Mouse (Mus musculus): ENCODE measurements around the gene Apol7a.

Gene Apol7a

GRCm38 (mm10) chr15:77344127-77345125, 54.5 kb downstream of the Apol7a start:
- no peak for DNase-seq

- DNase-seq, result peak; percentile 86 to 88
Measured at GRCm38 (mm10) chr15:77343527-77344091, 55.3 kb downstream of the Apol7a start.

DNA sequence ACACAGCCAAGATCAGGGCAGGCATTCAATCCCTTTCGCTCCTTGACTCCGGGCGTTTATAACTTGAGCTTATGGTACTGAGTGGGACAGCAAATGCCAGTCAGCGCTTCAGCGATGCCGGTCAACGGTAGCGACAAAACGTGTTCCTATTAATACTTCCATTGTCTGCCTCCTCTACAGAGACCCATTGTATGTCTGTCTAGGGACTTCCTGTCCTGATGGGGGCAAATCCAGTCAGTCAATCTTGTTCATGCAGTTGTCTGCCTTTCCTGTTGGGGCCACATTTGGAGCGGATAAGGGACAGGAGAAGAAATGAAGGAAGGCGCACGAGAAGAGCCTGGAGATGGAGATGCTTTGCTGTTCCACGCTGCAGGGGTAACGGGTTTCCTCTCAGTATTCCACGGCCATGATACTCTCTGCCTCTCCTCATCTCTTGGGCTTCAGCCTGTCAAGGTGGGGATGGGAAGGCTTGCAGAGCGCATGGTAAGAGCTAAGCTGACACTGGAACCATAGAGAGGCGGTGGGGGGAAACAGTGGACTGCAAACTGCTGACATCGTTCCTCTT, 55.9 kb downstream of the Apol7a start:
- DNase-seq, result peak; percentile 31 to 40

GRCm38 (mm10) chr15:77342005-77342404, 56.9 kb downstream of the Apol7a start:
- no peak for DNase-seq

DNA sequence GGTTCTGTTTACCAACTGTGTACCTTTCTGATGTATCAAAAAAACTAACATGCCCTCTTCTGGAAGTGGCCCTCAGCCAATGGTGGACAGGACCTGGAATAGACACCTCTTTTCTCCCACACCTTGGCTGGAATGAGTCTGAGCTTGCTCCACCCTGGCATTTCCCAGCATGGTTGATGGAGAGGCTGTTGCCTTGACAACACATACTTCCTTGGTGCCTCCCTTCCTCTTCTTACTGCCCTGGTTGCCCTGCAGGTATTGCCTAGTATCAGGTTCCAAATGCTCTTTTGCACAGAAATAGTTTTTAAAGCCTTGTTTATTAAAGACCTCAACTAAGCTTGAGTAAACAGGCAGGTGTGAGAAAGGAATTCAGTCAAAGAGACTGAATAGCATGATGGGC, 58.3 kb downstream of the Apol7a start:
- no peak for DNase-seq

GRCm38 (mm10) chr15:77338924-77339429, 59.9 kb downstream of the Apol7a start:
- DNase-seq, result no peak

GRCm38 (mm10) chr15:77338451-77338850, 60.5 kb downstream of the Apol7a start:
- peak in 1 of 2 experiments; percentile 32 for DNase-seq
